Mouse (Mus musculus): ENCODE data around the gene Prrx1. TPM values are rescaled to one million over a fixed set of nuclear protein-coding genes. Genes with fewer than 3 reads are reported as not detected.

Gene Prrx1
- 14.9 and 16.9 TPM in 2 replicates for polyA plus RNA-seq (2015; fragmentation: Nextera tagmentation; extraction: Ambion mirVana)

- no peaks in the 10 kb centered on the region for H3K4me1 ChIP-seq (replicated peaks; ENCODE audit: control insufficient read depth, insufficient read depth, low read length)
- H3K36me3 ChIP-seq (ENCODE audit: control insufficient read depth, insufficient read depth), result no peaks in the 10 kb centered on the region
- 2% methylated on average over 17 of the region's 17 CpGs for WGBS
- 0 out of 2 replicates have a peak within 1 kb of the TSS, but pooled peaks have one; percentile 23 for H3K9ac ChIP-seq (ENCODE audit: low read depth, low read length)
- no peak for ATAC-seq
- peaks cover 89% of the 10 kb centered on the region for H3K27me3 ChIP-seq (replicated peaks; ENCODE audit: control insufficient read depth, insufficient read depth, low read length)
- no peaks in the 10 kb centered on the region for H3K9me3 ChIP-seq (ENCODE audit: control insufficient read depth)
- peak within 1 kb of the TSS; percentile 42 for H3K4me3 ChIP-seq (ENCODE audit: low read depth, low read length)
- H3K27ac ChIP-seq (ENCODE audit: low read depth, low read length), result no peak within 1 kb of the TSS
- TF ChIP-seq CTCF (IDR thresholded peaks at IDR 0.05; ENCODE audit: low read depth), result no peak
- peak within 1 kb of the TSS; percentile 80 for H3K4me2 ChIP-seq (replicated peaks; ENCODE audit: low read depth)
These were observed at the start of gene Prrx1 for GRCm38 (mm10) chr1:163313101-163313773. TSS of gene Prrx1 (minus strand) at chr1:163313710.

- no peaks in the 10 kb centered on the region for H3K4me1 ChIP-seq (replicated peaks; ENCODE audit: control insufficient read depth, insufficient read depth, low read length)
- no peaks in the 10 kb centered on the region for H3K27me3 ChIP-seq (replicated peaks; ENCODE audit: control insufficient read depth, insufficient read depth, low read length)
- H3K4me2 ChIP-seq (replicated peaks; ENCODE audit: low read depth), result no peak overlapping the region
- no peak overlapping the region for H3K27ac ChIP-seq (ENCODE audit: low read depth, low read length)
- TF ChIP-seq CTCF (IDR thresholded peaks at IDR 0.05; ENCODE audit: low read depth), result no peak
- no peak overlapping the region for H3K9ac ChIP-seq (ENCODE audit: low read depth, low read length)
- no peak for ATAC-seq
- WGBS, result 64% methylated on average over 8 of the region's 8 CpGs
- no peaks in the 10 kb centered on the region for H3K9me3 ChIP-seq (ENCODE audit: control insufficient read depth)
- no peak overlapping the region for H3K4me3 ChIP-seq (ENCODE audit: low read depth, low read length)
- H3K36me3 ChIP-seq (ENCODE audit: control insufficient read depth, insufficient read depth), result no peaks in the 10 kb centered on the region
These were observed 48.7 kb upstream of the Prrx1 start for GRCm38 (mm10) chr1:163362202-163362601.

- Histone ChIP-seq H3K4me2 (replicated peaks; ENCODE audit: low read depth) (no peak overlapping the region), H3K4me3 (ENCODE audit: low read depth, low read length) (no peak overlapping the region), H3K27ac (ENCODE audit: low read depth, low read length) (no peak overlapping the region), H3K4me1 (replicated peaks; ENCODE audit: control insufficient read depth, insufficient read depth, low read length) (no peaks in the 10 kb centered on the region), H3K9ac (ENCODE audit: low read depth, low read length) (no peak overlapping the region), H3K27me3 (replicated peaks; ENCODE audit: control insufficient read depth, insufficient read depth, low read length) (no peaks in the 10 kb centered on the region), H3K9me3 (ENCODE audit: control insufficient read depth) (no peaks in the 10 kb centered on the region), H3K36me3 (ENCODE audit: control insufficient read depth, insufficient read depth) (no peaks in the 10 kb centered on the region)
- ATAC-seq, result no peak
- TF ChIP-seq CTCF (IDR thresholded peaks at IDR 0.05; ENCODE audit: low read depth), result no peak
- WGBS, result 67% methylated on average over 5 of the region's 5 CpGs
These were observed 47.9 kb upstream of the Prrx1 start for GRCm38 (mm10) chr1:163361376-163361775.

GRCm38 (mm10) chr1:163360796-163361195 is 47.3 kb upstream of the Prrx1 start:
- H3K4me3 ChIP-seq (ENCODE audit: low read depth, low read length), result no peak overlapping the region
- ATAC-seq, result no peak
- H3K9me3 ChIP-seq (ENCODE audit: control insufficient read depth), result no peaks in the 10 kb centered on the region
- WGBS, result 56% methylated on average over 6 of the region's 6 CpGs
- no peak overlapping the region for H3K4me2 ChIP-seq (replicated peaks; ENCODE audit: low read depth)
- H3K9ac ChIP-seq (ENCODE audit: low read depth, low read length), result no peak overlapping the region
- H3K27ac ChIP-seq (ENCODE audit: low read depth, low read length), result no peak overlapping the region
- TF ChIP-seq CTCF (IDR thresholded peaks at IDR 0.05; ENCODE audit: low read depth), result no peak
- H3K36me3 ChIP-seq (ENCODE audit: control insufficient read depth, insufficient read depth), result no peaks in the 10 kb centered on the region
- H3K27me3 ChIP-seq (replicated peaks; ENCODE audit: control insufficient read depth, insufficient read depth, low read length), result no peaks in the 10 kb centered on the region
- H3K4me1 ChIP-seq (replicated peaks; ENCODE audit: control insufficient read depth, insufficient read depth, low read length), result no peaks in the 10 kb centered on the region

- no peaks in the 10 kb centered on the region for H3K36me3 ChIP-seq (ENCODE audit: control insufficient read depth, insufficient read depth)
- H3K4me2 ChIP-seq (replicated peaks; ENCODE audit: low read depth), result no peak overlapping the region
- H3K4me3 ChIP-seq (ENCODE audit: low read depth, low read length), result no peak overlapping the region
- no peak overlapping the region for H3K9ac ChIP-seq (ENCODE audit: low read depth, low read length)
- ATAC-seq, result no peak
- H3K27me3 ChIP-seq (replicated peaks; ENCODE audit: control insufficient read depth, insufficient read depth, low read length), result no peaks in the 10 kb centered on the region
- TF ChIP-seq CTCF (IDR thresholded peaks at IDR 0.05; ENCODE audit: low read depth), result no peak
- WGBS, result 93% methylated on average over 3 of the region's 3 CpGs
- H3K4me1 ChIP-seq (replicated peaks; ENCODE audit: control insufficient read depth, insufficient read depth, low read length), result no peaks in the 10 kb centered on the region
- no peaks in the 10 kb centered on the region for H3K9me3 ChIP-seq (ENCODE audit: control insufficient read depth)
- H3K27ac ChIP-seq (ENCODE audit: low read depth, low read length), result no peak overlapping the region
These were observed 46.0 kb upstream of the Prrx1 start for GRCm38 (mm10) chr1:163359521-163359920.

- H3K4me2 ChIP-seq (replicated peaks; ENCODE audit: low read depth), result no peak overlapping the region
- 27% methylated on average over 7 of the region's 7 CpGs for WGBS
- no peak for ATAC-seq
These were observed 44.7 kb upstream of the Prrx1 start for GRCm38 (mm10) chr1:163358165-163358564.

More at GRCm38 (mm10) chr1:163358165-163358564, 44.7 kb upstream of the Prrx1 start:
- no peak for TF ChIP-seq CTCF (IDR thresholded peaks at IDR 0.05; ENCODE audit: low read depth)
- Histone ChIP-seq H3K9me3 (ENCODE audit: control insufficient read depth) (no peaks in the 10 kb centered on the region), H3K4me3 (ENCODE audit: low read depth, low read length) (no peak overlapping the region), H3K36me3 (ENCODE audit: control insufficient read depth, insufficient read depth) (no peaks in the 10 kb centered on the region), H3K27me3 (replicated peaks; ENCODE audit: control insufficient read depth, insufficient read depth, low read length) (no peaks in the 10 kb centered on the region), H3K27ac (ENCODE audit: low read depth, low read length) (no peak overlapping the region), H3K4me1 (replicated peaks; ENCODE audit: control insufficient read depth, insufficient read depth, low read length) (no peaks in the 10 kb centered on the region), H3K9ac (ENCODE audit: low read depth, low read length) (no peak overlapping the region)

Data from intestine, postnatal 0 days (tissue).